Mouse (Mus musculus) ES-E14 (cell line): ENCODE data around the gene Mrpl17.

Experiments
- ZC3H11A ChIP-seq: IDR thresholded peaks from 2 replicates; pipeline ENCODE4 v1.6.1; 2012; ENCODE audit warnings: low read depth, mild to moderate bottlenecking, inconsistent platforms, low read length, borderline replicate concordance
- ZNF384 ChIP-seq: IDR thresholded peaks from 2 replicates; pipeline ENCODE4 v1.6.1; 2012; ENCODE audit warnings: low read depth, low read length, inconsistent platforms

- no peak for TF ChIP-seq ZNF384
- no peak for TF ChIP-seq ZC3H11A
These were observed 23.4 kb downstream of the Mrpl17 start, which contains the start of gene Dchs1 for GRCm38 (mm10) chr7:105787285-105788140.
